Mouse (Mus musculus) layer of hippocampus, postnatal 10 days (tissue): ENCODE results near the gene Mmp11. TPM values are rescaled to one million over a fixed set of nuclear protein-coding genes. Genes with fewer than 3 reads are reported as not detected.

ENCODE experiments used
- DNase-seq, 2 experiments: peaks; one replicate each; pipeline ENCODE4 v3.0.0; 2021; ENCODE audit warnings: low spot score in 2 of 2
- total RNA-seq, 2 experiments: library from RNA; stranded (reverse); gene quantifications; 2 replicates each; pipeline ENCODE4 v1.2.3; 2021

The Mmp11 gene
- total RNA-seq, 2 experiments from 2014 or later = 2.0 to 4.1 TPM

DNA sequence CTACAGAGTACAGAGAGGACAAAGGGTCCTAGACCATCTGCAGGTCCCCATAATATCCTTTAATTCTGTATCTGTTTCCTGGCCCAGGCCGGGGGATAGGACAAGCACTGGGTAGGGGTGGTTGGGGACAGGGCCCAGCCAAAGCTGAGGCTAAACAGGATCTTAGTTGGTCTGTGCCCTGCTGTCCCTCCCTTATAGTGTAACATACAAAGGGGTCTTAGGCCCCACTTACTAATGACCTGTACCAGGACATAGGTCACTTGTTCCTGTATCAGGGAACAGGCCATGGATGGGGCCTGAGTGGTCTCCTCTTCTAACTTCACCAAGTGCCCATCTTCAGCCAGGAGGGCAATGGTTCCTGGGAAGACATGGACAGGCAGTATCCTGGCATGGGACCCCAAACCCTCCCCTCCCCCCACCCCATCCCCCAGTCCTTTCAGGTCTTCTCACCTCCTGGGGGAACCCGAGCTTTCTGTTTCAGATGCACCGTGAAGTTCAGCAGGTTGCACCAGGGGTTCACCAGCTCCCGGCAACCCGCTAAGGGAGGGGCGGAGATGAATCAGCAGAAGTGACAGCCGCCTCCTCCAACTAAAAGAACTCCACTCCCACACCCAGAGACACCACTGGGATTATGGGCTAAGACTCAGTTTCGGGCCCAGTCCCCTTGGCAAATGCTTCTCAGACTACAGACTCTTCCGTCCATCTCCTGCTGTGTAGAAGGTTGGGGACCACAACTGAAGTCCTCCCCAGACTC lies 3.4 kb upstream of the Mmp11 start:
- no peak for DNase-seq

DNA sequence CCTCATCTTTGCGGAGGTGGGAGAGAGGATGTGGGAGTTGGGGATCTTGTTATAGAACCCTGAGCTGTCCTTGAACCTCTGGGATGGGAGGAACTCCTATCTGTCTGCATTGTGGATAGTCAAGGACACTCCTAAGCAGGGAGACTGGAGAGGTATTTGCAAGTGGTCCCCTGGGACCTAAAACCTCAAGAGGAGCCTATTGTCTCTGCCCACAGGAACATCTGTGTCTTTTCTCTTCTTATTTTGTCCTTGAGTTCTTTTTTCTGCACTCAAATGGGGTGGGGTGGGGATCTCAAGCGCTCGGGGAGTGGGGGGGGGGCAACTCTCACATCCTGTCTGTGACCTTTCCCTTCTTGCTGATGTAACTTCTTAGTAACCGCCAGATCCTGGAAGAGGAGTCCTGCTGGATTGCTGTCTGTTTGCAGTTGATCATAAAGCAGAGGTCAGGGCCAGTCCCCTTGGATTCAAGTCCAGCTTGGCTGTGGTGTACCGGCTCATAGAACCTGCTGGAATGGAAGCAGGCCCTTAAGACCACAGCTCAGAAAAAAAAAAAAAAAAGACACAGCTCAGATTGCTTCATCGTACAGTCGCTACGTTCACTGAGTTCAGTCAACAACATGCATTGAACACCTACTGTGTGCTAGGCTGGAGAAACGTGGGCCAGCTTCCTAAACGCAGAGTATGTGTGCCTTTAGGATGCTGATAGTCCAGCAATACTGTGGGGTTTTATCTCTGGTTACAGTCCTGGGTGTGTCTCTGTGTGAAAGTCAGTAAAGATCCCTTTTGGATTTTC lies 1.8 kb upstream of the Mmp11 start:
- no peak for DNase-seq

DNA sequence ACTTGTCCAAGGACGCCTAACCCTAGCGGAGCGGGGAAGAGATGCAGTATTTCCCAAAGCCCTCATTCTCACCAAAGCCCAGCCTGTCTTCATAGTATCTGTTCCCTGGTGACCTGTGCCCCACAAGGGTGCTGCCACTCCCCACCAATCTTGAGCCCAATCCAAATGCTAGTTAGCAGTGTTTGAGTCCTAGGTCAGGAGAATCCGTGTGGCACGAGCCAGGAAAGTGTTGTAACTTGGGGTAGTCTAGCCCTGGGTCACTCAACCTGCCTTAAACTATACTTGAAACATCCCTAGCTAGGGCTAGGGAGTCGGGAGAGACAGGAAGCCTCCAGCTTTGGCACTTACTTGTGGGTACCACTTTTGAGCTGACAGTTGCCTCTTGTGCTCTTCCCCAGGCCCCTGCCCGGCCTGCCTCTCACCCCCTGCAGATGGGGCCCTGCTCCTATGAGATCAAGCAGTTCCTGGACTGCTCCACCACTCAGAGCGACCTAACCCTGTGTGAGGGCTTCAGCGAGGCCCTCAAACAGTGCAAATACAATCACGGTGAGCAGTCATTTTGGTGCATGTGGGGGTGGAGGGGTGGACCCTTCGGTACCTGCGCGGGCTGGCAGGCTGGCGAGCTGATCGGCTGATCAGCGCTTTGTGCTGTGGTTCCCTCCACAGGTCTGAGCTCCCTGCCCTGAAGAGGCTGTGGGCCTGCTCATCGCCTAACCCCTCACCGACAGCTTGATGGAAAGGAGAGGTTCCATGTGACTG lies 792 bp upstream of the Mmp11 start:
- DNase-seq = no peak

DNA sequence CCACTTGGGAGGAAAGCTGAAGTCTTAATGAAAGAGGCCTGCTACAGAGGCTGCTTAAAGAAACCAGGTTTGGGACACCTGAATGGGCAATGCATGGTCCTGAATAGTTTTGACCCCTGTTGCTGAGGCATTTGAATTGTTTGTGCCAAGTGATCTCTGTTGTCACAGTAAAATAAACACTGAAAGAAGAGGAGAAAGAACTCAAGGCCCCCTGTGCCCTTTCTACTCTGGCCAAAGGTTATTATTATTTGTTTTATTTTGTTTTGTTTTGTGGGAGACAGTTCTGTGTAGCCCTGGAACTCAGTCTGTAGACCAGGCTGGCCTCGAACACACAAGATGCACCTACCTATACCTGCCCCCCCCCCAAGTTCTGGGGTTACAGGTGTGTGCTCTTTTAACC lies 1.3 kb downstream of the Mmp11 start:
- DNase-seq = no peak

DNA sequence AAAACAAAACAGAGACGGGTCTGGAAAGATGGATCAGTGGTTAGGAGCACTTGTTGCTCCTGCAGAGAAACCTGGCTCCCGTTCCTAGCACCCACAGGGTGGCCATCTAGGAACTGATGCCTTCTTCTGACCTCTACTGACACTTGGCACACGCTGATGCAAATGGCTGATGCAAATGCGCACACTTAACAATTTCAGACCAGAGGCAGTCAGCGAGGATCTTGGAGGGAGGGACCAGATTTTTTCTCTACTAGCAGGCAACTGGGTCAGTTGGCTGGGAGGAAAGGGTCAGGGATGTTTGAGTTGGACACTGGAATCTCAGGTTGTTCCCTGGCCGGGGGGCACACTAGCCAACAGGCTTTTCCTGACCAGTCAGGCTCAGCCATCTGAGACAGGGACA lies 3.4 kb downstream of the Mmp11 start, which contains the start of gene Chchd10:
Gene Chchd10, plus strand, starts transcription at position 240 of the 400 bp plus-strand sequence.
- DNase-seq = no peak

DNA sequence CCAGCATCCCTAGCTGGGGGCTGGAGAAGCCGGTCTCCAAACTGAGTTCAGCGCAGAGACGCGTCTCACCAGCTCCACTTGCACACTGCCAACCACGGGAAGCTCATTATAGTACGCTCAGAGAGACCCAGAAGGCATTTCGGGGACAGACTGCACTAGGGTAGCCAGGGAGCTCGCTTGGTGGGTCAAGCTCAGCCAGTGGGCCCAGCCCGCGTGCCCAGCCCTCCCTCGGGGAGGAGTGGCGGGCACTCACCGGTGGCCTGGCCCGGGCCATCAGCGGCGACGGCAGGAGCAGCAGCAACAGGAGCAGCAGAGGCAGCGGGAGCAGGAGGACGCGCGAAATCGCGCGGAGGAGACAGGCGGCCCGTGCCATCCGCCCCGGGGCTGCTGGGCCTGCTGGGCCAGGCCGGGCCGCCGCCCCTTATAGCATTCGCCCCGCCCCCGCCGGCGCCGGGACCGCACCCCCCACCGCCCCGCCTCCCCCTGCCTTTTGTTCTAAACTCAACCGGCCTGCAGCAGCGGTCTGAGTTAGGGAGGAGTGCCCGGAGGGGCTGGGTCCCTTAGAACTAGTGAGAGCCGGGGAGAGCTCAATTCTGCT lies 4.1 kb downstream of the Mmp11 start:
- peak; percentile 29 to 53 for DNase-seq

DNA sequence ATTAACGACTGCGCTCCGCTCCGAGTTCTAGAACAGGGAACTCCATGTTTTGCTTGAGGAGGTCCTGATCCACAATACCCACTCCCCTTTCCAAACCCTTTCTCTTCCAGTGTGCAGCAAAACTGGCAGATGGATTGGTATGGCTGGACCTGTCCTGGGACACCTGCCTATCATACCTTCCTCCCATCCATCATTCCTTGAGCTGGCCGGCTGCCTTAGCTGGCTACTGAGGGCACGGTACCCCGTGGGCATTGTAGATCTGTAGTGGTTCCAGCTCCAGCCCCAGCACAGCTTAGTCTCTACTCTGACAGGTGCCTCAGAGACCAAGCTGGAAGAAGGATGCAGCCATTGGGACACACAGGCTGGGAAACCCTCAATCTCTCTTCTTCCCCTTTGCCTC lies 5.0 kb downstream of the Mmp11 start:
- no peak for DNase-seq

DNA sequence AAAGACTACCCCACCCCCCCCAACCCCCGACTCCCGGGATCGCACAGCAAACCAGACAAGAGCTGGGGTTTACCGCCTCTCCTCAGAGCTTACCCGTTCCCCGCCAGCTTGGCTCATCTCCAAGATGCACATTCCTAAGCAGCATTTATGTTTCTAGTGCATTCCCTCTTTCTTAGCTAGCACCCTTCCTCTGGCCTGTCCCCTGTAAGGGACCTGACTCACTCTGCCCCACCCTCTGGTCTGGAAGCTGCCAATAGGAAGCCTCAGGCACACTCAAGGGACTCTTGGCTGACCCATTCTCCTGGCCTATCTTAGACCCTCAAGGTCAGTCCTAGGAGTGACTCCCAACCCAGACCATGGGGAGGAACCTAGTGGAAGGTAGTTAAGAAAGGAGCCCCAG lies 6.0 kb downstream of the Mmp11 start:
- DNase-seq = no peak

DNA sequence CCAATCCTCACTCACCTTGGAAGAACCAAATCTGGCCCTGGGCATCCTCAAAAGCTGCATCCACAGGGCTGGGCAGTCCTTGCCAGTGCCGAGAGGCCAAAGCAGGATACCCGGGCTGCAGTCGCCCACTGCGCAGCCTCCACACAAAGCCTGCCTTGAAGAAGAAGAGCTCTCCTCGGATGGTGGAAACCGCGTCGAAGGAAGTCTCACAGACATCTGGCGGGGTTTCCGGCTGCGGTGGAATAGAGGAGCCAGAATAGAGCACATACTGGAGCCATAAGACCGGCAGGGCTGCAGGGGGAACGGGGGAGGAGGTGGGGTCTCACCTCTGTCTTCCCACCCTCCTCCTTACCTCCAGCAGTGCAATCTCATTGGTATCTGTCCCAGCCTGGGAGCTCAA lies 9.9 kb downstream of the Mmp11 start:
- no peak for DNase-seq

DNA sequence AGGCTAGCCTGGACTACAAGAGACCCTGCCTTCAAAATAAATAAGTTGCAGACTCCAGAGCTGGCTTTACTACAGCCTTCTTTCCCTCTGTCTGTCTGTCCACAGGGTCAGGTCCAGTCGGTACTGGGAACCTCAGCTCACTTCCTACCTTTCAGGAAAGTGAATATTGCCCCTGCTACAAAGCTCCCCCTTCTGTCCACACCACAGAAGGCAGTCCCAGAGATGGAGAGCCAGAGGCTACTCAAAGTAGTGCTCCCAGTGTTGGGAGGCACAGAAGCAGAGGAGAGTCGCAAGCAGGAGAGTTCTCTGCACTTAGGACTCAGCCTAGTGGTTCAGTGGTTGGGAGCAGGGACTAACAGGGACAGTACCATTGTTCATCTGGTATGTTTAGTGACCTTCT lies 12.0 kb downstream of the Mmp11 start:
- no peak for DNase-seq

DNA sequence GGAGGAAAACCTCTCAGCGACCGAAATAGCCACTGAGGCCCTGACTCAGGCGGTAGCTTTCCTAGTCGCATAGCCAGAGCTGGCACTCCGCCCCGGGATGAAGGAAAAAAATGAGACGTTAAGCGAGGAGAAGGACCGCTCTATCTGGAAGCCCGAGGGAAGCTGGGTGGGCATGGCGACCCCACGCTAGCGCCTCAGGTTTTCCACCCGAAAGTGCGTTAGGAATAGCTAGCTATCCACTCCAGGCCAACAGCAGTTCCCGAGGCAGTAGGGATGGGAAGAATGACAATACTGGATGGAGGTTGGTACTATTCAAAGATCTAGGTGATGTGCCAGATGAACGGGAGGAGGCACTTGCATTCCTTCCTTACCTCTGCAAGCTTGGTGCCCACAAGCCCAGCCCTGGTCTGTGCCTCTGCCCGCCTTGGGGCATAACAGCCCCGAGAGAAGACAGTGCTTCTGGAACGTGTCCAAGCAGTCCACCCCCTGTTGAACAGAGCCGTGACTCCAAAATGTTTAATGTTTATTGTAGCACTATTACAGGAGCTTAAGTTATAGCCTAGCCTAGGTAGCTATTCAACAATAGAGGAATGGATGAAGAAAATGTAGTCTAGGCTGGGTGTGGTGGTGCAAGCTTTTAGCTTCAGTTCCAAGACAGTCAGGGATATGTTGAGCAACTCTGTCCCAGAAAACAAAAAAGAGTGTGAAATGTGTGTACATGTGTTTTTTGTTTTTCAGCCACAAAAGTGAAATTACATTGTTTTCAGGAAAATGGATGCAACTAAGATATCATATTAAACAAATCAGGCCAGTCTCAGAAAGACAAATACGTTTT lies 14.4 kb downstream of the Mmp11 start:
- DNase-seq = peak in 1 of 2 experiments; percentile 25

DNA sequence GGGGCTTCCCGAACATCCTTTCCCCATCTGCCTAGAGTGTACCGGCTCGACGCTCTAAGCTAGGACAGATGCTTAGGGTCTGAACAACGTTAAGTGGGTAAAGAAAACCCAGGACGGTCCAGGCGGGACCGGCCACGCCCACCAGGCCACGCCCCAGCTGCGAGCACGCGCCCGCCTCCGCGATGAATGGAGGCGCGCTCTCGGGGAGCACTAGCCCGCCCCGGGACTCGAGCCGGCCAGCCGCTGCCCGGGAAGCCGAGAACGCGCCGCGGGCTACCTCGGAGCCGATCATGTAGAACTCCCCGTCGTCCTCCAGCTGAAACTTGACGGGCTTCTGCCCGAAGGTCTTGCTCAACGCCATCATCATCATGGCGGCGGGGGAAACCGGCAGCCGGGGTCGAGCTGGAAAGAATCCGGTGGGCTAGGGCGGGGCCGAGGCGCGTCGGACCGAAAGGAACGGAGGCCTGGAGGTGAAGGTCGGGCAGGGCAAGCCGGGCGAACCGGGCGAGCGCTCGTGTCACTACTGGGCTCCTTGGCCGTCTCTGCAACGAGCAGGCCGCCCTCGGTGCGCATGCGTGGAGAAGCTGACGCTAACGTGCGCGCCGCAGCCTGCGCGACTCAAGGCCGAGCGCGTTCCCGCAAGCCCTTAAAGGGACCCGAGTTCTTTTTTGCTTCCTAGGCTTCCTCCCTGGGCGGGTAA lies 15.1 kb downstream of the Mmp11 start, which contains the start of gene Smarcb1:
Gene Smarcb1, minus strand, starts transcription at position 592 of the 700 bp plus-strand sequence.
- peak; percentile 95 to 97 for DNase-seq

DNA sequence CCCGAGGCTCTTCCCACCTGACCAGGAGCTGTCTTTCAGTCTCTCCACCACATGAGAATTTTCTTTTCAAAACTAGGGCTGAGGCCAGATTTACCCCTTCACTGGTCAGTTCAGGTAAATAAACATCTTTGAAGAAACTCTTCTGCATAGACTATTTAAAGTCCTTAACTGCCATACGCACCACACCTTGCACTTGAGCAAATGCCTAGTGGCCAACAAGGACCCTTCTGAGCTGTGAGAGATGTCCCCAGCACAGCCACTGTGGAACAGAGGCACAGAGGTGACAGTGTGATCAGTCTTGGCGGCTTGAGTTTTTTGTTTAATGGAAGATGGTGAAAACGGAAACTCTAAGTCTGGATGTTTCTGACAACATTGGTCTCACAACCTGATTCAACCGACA lies 17.3 kb downstream of the Mmp11 start:
- DNase-seq = no peak

DNA sequence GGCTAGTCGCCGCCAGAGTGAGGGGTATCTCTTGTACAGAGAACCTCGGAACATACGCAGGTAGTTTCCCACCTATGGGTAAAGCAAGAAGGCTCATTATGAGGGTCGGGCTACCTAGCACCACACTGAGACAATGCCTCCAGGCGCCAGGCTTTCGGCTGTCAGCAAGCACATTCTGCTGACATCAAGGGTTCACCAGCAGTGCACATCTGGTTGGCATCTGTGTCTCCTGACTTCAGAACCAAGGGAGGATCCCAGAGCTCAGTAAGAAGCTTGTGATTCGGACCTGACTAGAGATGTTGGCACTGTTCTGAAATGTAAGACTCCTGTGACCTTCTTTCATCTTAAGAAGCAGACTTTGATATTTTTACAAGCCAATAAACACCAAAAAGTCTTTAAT lies 19.5 kb downstream of the Mmp11 start:
- no peak for DNase-seq

DNA sequence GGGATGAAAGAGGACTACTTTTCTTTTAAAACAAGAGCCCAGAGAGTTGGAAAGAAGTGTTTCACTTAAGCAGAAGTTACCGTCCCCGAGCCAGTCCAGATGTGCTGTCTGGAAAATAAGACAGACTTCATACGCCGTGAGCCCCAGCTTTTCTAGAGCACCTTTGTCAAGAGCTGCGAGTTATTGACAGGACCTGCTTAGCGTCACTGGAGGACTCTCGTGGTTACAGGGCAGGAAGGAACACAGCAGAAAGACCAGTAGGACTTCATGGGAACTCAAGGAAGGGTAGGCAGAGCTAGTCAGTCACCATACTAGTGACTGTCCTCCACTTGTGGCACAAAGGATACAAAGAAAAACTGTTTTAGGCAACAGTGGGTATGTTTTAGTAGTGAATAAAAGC lies 20.7 kb downstream of the Mmp11 start:
- DNase-seq = no peak

DNA sequence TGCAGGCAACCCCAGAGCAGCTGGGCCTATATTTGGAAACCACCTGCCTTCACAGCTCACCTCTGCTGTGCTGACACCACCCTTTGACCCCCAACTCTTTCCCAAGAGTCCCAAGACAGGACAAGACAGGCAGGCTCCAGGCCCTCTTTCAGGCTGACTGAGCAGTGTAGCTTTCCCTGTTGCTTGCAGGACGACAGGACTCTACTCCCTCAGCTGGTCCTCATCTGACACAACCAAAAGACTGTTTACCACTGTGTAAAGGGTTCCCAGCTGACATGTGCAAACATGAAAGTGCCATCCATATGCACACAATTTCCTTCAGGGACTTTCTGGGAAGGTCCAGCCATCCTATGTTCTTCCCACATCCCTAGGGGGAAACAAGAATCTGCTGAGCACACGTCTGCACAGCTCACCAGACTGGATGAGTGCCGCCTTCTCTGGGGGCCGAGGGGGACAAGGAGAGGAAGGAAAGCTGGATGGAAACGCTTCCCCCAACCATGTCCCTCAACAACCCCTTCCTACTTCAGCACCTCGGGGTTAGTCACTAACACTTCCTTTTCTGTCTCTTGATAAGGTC lies 23.2 kb downstream of the Mmp11 start:
- no peak for DNase-seq

DNA sequence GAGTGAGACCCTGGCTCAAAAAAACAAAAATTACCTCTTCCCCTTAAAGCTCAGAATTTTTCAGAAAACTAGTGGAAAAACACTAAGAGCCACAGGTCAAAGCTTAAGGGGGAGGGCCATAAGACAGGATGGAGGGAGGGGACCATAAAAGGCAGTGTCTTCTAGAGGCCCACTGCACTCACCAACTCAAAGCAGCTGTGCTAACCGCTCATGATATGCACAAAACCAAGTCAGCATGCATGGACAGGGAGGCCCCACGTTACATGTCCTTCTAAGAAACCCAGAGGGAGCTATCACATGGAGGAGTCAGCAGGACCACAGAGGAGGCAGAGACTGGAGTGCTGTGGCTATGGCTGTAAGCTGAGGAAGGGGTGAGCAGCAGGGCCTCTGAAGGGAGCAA lies 25.6 kb downstream of the Mmp11 start:
- DNase-seq = no peak

DNA sequence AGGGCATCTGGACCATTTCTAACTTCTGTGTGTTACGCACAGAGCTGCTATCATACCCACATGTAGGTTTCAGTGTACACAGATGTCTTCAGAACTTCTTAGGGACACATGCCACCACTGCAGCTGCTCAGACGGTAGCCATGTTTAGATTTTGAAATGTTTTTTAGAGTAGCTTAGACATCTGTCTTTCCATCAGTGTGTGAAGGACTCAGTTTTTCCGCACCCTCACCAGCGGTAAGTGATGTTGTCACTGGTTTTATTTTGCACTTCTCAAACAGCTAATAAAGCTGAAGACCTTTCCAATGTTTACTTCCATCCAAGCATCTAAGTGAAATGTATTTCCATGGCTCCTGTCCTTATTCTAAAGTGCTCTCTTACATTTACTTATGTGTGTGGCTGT lies 29.4 kb downstream of the Mmp11 start:
- no peak for DNase-seq

DNA sequence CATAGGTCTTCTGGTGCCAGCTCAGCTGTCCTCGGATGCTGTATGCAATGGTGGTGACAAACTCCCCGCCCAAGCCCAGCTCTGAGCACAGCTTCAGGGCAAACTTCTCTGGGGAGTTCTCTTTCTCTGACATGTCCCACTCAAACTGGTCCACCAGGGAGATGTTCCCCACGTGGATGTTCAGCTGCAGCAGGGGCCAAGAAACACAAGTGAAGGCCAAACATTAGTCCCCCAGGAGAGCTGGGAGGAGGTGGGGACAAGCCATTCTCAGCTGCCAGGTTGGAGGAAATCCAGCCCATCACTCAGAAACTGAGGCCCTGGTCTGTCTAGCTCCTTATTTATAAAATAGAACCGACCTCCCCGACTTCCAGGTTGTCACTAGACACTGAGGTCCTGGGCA lies 31.9 kb downstream of the Mmp11 start:
- DNase-seq = no peak

DNA sequence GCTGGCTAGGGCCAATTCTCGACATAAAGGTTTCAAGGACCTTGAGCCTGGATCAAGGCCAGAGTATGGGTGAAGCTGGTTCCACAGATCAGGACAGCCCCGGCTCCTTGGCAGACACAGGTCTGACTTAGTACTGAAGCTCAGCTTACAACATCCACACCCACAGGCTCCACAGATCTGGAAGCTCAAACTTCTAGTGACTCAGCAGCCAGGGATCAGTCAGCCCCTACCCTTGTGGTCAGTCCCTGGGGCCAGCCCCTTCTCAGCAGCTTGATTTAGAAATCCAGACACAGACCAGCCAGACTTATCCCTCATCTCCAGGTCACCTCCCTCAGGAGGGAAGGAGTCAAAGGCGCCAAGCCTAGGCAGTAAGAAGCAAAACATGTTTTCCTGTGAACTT lies 37.5 kb downstream of the Mmp11 start:
- no peak for DNase-seq
